Mouse (Mus musculus) frontal cortex, adult 2 months (tissue): ENCODE measurements around the gene Asrgl1. TPM values are rescaled to one million over a fixed set of nuclear protein-coding genes. Genes with fewer than 3 reads are reported as not detected.
"Not testable (repeated sequence)": the region's sequence is repeated elsewhere in the genome, so short reads cannot be mapped to it uniquely, and the experiment has no call there.

Experiments
- DNase-seq, 2 experiments: peaks; one replicate each; pipeline ENCODE4 v3.0.0; 2022; ENCODE audit warnings: low spot score in 1 of 2; ENCODE audit errors: extremely low spot score in 1 of 2
- polyA plus RNA-seq: library from polyadenylated mRNA; depleted of rRNA; stranded (reverse); fragments of >200 nt; gene quantifications from 2 replicates; pipeline ENCODE4 v1.2.3, GENCODE M21; 2012

The Asrgl1 gene
- polyA plus RNA-seq, 1 experiment = 83.1 TPM

- DNase-seq = no peak
Observed at GRCm38 (mm10) chr19:9106096-9106495, 29.3 kb downstream of the Asrgl1 start.

- no peak for DNase-seq
Observed at GRCm38 (mm10) chr19:9105101-9105685, 30.2 kb downstream of the Asrgl1 start.

GRCm38 (mm10) chr19:9103986-9104385, 31.4 kb downstream of the Asrgl1 start:
- no peak for DNase-seq

DNA sequence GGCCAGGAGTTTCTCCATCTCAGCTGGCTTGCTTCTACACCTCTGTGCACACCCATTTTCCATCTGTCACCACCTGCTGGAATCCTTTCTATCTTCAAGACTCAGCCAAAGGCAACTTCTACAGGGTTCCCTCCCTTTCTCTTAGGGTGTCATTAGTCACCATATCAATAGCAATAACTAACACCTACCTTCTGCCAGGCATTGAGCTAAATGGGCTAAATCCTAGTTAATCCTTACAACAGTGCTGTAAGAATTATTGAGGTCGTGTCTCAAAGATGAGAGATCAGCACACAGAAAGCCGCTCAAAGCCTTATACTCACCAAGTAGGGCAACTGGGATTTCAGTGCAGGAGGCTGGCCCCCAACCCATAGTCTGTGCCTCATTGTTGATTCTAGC, 34.4 kb downstream of the Asrgl1 start:
- no peak for DNase-seq

- no peak for DNase-seq
Observed at GRCm38 (mm10) chr19:9100297-9101061, 35.0 kb downstream of the Asrgl1 start.

DNA sequence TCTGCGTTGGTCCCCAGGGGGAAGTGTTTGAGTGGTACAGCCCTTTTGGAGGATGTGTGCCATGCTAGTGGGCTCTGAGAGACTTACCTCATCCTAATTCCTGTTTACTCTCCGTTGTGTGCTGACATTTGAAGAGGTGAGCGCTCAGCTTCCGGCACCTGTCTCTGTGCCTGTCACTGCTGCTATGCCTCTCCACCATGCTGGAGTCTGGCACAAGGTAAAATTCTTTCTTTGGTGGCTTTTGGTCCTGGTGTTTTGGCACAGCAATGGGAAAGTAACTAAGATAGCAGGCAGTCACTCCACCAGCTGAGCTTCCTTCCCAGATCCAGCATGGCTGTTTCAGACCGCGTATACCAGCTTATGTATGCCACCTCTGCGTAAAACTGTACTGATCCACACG, 35.7 kb downstream of the Asrgl1 start:
- DNase-seq = no peak

DNA sequence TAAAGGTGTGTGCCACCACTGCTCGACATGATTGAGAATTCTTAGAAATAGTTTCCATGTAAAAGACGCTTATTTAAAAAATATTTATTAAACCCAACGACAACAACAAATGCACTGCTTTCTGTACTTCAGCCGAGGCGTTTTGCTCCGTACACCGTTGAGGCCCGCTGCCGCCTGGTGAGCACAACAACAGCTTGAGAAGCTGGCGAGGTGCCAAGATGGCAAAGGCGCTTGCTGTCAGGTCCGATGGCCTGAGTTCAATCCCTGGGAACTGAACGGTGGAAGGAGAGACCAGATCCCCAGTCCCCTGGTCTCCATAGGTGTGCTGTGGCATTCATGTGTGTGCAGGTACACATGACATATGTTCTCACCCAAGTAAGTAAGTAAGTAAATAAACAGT, 38.0 kb downstream of the Asrgl1 start:
- no peak for DNase-seq

DNA sequence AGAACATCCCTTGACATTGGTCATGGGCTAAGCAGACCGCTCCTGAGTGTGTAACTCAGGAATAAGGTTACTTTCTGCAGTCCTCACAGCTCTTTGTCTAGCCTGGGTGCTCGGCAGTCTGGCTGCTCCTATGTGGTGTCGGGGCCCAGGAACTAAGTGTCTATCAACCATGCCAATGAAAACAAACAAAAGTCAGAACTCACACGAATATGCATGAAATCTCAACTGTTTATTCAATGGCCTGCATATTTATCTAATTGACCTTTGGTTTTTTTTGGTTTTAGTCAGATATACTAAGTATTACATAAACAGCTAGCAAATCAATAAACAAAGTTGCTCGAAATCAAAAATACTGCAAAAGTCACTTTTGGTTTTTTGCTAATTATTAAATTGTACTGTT, 40.3 kb downstream of the Asrgl1 start:
- no peak for DNase-seq

DNA sequence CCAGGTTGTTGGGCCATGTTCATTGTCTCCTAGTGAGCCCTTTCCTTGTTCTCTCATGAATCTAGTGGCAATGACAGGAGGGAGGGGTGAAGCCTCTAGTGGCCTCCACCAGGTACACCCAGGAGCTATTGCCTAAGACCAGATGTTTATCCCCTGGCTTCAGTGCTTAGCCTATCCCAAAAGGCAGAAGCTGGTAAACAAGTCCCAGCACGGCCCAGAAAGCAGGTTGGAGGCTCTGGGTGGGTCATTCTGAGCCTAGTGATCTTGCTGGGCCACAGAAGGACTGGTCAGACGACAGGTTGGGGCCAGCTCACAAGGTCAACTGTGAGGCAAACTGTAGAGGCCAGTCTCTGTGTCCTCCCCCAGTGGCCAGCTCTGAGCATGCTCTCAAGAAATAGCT, 44.7 kb downstream of the Asrgl1 start:
- DNase-seq = no peak

DNA sequence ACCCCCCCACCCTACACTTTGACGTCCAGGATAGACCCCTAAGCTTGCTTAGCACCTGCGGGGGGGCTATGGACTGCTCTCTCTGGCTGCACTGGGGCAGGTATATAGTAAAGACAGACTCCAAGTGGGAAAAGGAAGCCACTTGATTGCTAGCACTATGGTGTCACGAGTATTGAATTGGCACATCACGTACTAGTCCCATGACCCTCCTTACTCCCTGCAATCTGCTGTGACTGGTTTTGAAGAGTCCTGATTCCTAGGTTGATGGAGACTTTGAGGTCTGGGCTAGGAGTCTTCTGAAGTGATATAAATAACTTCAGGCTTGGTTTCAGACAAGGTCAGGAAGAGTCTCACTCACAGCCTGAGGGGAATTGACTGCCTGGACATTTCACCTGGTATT, 45.2 kb downstream of the Asrgl1 start:
- no peak for DNase-seq

GRCm38 (mm10) chr19:9087821-9088220, 47.6 kb downstream of the Asrgl1 start, which contains the start of gene Scgb1a1:
Gene Scgb1a1, minus strand, starts transcription at chr19:9087958.
- no peak for DNase-seq

- DNase-seq = not testable (repeated sequence)
Observed at GRCm38 (mm10) chr19:9083892-9084291, 51.5 kb downstream of the Asrgl1 start.

DNA sequence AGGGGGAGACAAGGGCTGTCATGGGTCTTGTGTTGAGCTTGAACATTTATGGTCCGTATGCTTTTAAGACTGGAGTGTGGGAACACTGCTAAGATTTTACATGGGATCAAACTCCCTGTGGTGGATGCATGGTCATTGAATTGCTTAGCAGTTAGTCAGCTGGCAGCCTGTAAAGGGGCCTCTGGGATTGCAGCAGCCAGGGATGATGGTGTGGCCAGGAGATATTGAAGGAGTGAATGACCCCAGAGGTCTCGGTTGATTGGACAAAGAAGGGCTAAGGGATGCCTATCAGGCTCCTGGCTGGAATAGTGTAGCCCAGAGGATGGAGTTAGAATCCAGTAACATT, 52.5 kb downstream of the Asrgl1 start:
- no peak for DNase-seq

GRCm38 (mm10) chr19:9082191-9083009, 53.0 kb downstream of the Asrgl1 start:
- DNase-seq = peak in 1 of 2 experiments; percentile 77

- no peak for DNase-seq
Observed at GRCm38 (mm10) chr19:9081311-9082190, 53.9 kb downstream of the Asrgl1 start.

- DNase-seq = no peak
Observed at GRCm38 (mm10) chr19:9079916-9080315, 55.5 kb downstream of the Asrgl1 start.

- DNase-seq = no peak
Observed at GRCm38 (mm10) chr19:9076982-9077660, 58.3 kb downstream of the Asrgl1 start.

DNA sequence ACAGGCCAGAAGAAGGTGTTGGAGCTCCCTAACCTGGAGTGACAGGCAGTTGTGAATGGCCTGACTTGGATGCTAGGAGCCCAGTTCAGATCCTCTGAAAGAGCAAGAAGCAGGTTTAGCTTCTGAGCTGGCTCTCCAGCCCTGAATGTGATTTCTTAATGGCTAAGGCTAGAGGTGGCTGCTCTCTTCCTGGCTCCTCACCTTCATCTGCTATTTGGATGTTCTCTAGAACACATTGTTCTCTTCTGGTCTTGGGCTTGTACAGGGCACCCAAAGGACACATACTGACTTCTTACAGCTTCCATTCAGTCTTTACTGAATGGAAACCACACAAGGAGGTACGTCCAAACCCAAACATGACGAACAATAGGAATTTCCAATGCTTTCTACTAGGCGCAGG, 59.4 kb downstream of the Asrgl1 start:
- DNase-seq = no peak

DNA sequence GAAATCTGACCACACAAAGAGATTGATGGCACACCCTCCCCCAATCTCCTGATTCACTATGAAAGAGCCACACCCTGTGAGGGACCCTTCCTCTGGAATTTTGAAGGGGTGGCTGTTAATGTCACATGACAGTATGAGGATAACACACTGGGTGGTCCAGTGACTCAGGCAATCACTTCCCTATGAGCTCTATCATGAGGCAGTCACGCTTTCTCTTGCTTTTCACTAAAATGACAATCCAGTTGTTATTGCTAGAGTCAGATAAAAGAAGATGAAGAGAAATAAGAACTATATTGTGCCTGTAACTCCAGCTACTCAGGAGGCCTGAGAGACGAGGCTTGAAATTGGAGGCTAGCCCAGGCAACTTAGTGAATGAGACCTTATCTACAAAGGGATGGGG, 59.9 kb downstream of the Asrgl1 start:
- no peak for DNase-seq

- no peak for DNase-seq
Observed at GRCm38 (mm10) chr19:9074424-9074823, 61.0 kb downstream of the Asrgl1 start.
